Mouse (Mus musculus) retina, postnatal 7 days (tissue): ENCODE data around the gene Ndc1.
A peak's percentile ranks its signal among the peaks of the same experiment; 100 is the strongest.
"Not testable (repeated sequence)": the region's sequence is repeated elsewhere in the genome, so short reads cannot be mapped to it uniquely, and the experiment has no call there.

Experiments
- DNase-seq: peaks from one replicate; pipeline ENCODE4 v3.0.0-alpha.2; 2012; ENCODE audit warnings: low read depth, low spot score

Gene Ndc1

DNA sequence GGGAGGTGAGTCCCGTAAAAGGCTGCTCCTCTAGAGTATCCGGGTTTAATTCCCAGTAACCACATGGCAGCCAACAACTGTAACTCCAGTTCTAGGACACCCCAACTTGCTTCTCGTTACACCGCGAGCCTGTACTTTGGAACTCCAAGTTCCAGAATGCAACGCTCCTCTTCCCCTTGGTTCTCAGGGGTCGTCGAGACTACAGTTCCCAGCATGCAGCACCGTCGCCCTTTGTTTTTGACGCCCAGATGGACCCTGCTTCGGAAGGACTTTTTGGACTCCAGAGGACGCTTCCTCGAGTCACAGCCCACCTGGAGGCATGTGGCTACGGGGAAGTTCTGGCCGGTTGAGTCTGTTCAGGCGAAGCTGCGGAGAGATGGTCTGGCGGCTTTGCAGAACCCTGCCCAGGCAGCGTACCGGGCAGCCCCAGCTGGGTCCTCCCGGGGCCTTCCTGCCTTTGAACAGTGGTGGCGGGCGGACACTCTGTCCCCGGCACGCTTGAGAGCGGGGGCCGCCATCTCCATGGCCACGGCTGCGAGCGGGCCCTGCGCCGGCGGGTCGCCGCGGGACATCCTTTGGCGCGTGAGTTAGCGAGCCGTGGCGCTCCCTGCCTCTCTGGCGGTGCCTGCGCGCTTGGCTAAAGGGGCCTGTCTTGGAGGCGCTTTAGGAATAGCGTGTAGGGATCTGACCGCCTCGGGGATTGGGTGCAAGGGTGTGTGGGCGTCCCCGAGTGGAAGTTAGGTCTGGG lies at the start of gene Ndc1:
Ndc1 (plus strand) TSS at position 218 of the 748 bp plus-strand sequence.
- peak; percentile 80 for DNase-seq

GRCm38 (mm10) chr4:107318646-107319045 lies 48.9 kb upstream of the Ndc1 start:
- DNase-seq = no peak

- DNase-seq = no peak
Observed at GRCm38 (mm10) chr4:107321041-107321440, 46.5 kb upstream of the Ndc1 start.

GRCm38 (mm10) chr4:107323113-107323512 lies 44.5 kb upstream of the Ndc1 start:
- no peak for DNase-seq

GRCm38 (mm10) chr4:107328530-107328929 lies 39.1 kb upstream of the Ndc1 start:
- DNase-seq = no peak

- no peak for DNase-seq
Observed at GRCm38 (mm10) chr4:107333514-107333913, 34.1 kb upstream of the Ndc1 start.

DNA sequence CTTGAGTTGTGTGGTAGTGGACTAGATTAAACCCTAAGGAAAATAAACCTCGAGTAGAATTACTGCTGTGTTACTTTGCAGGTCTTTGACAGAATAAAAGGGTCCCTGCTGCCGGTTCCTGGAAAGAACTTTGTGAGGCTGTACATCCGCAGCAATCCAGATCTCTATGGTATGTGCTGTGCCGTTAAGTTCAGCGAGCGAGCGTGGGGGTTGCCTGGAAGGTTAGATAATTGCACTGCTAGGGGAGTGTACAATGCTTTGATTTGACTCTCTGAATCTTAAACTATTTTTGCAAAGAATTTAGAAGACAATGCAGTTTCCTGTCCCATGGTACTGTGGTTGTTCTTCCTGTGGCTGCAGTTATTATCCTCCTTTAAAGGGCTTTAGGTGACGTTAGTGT lies 31.2 kb upstream of the Ndc1 start:
- no peak for DNase-seq

DNA sequence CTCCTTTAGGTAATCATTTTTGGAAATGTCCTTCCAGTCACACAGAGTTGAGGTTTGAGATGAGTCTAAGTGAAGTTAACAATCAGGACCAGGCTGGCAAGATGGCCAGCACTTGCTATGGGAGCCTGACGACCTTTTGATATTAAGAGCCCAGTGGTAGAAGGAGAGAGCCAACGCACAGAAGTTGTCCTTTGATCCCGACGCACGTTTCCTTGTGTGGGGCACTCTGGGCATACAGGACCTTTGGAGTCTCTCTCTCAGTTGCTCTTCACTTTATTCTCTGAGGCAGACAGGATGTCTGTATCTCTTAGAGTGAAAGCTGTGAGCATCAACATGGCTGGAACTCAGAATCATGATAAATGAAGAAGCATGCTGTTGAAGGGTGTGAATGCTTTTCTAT lies 30.1 kb upstream of the Ndc1 start:
- DNase-seq = no peak

DNA sequence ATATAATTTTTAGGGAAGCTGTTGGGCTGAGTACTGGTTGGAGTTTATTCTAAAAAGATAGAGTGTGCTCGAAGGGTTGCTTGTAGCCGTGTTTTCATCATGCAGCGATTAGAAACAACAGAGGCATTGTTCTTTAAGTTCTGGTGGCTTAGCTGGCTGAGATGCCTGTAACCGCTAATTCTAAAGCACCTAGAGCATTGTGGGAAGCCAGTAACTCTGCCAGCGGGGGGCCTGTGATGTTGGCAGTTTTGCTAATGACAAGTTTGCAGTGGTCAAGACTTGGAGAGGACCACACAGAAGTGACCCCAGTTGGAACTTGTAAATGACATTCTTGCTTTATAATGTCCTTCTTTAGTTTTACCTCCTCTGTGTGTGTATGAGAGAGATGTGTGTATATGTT lies 26.2 kb upstream of the Ndc1 start:
- DNase-seq = peak; percentile 16

DNA sequence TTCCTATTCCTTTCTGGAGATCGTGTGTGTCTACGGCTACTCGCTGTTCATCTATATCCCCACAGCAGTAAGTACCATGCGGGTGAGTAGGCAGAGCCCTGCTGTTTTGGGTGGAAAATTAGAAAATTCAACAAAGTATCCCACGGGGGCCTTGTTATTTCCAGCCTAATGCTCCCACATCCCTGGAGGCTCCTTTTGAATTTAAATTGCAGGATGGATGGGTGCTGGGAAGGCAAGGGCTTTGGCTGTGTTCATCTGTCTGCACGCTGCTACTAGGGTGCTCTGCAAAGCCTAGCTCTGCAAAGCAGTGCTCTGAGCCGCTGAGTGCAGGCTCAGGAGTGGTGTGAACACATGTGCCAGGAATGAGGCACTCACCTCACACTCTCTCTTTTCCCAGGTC lies 23.0 kb upstream of the Ndc1 start:
- no peak for DNase-seq

GRCm38 (mm10) chr4:107347221-107347620 lies 20.4 kb upstream of the Ndc1 start:
- DNase-seq = no peak

- DNase-seq = no peak
Observed at GRCm38 (mm10) chr4:107348529-107349310, 18.9 kb upstream of the Ndc1 start.

- peak; percentile 53 for DNase-seq
Observed at GRCm38 (mm10) chr4:107349311-107350008, 18.1 kb upstream of the Ndc1 start.

- no peak for DNase-seq
Observed at GRCm38 (mm10) chr4:107351368-107351767, 16.2 kb upstream of the Ndc1 start.

DNA sequence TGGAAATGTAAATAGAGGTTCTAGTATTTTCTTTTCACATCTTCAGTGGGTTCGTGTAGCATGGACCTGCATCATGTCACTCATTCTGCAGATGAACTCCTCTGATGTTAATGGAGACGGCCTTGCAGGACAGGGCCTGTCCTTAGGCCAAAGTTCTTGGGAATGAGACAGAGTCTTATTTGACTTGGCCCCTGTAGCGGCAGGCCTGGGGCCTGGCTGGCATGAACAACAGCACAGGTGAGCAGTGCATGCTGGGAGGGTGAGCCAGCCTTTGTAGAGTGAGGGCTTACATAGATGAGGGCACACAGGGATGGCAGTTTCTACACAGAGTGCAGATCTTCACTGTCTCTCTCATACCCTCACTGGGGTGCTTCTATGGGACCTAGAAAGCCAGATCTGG lies 14.0 kb upstream of the Ndc1 start:
- no peak for DNase-seq

DNA sequence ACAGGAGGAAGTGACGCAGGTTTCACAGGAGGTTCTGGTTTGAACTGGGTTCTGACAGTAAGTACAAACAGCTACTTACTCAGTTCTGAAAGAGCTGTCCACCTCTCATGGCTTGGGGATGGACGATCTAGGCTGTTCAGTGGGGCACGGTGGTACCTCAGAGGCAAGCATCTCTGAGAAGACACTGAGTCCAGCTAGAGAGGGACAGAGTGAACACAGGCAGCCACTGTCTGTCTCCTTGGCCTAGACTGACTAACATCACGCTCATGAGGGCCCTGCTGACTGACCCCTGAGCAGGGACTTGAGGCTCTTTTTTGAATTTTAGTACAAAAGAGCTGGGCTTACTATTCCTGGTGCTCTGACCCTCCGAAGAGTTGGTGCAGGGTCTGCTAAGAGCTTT lies 13.5 kb upstream of the Ndc1 start:
- no peak for DNase-seq

GRCm38 (mm10) chr4:107354543-107354942 lies 13.0 kb upstream of the Ndc1 start:
- DNase-seq = no peak

GRCm38 (mm10) chr4:107357172-107357571 lies 10.4 kb upstream of the Ndc1 start:
- not testable (repeated sequence) for DNase-seq

- DNase-seq = no peak
Observed at GRCm38 (mm10) chr4:107358460-107358859, 9.1 kb upstream of the Ndc1 start.

DNA sequence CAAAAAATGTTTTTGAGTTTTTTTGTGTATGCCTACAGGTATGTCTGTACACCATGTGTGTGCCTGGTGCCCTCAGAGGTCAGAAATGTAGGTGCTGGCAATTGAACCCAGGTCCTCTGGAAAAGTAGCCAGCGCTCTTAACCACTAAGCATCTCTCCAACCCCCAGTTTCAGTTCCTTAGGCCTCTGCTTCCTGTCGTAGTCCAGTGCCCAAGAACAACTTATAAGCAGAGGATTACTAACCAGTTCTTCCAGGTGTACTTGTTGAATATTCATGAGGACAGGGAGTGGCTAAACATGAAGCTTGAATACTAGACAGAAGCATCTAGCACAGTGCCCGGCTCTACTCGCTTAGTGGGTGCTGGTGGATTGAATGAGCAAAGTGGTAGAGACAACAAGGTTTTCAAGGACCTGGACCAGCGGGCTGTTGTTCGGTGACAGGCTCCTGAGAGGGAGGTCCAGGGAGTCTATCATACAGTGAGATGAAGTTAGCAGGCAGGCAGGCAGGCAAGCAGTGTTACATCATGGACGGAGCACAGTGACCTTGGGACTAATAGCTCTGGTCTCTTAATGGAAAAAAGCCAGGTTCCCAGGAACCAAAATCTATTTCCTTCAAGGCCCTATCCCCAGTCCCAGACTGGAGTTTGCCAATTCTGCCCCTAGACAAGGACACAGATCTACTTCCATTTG lies 7.0 kb upstream of the Ndc1 start:
- DNase-seq = no peak

DNA sequence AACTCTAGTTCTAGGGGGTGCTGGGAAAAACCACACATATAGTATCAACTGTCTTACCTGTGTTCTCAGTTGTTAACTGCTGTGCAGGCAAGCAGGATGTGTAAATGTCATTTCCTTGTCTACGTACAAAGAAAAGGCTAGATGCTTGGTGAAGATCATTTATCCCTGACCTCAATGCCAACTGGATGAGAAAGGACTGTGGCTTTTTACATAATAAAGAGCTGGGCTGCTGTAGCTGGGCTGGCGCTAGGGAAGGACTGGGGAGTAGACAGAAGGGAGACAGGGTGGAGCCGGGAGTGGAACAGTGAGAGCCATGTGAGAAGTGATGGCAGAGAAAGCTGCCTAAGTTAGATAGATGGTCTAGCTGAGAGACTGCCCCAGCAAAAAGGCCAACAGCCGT lies 4.8 kb upstream of the Ndc1 start:
- DNase-seq = no peak

DNA sequence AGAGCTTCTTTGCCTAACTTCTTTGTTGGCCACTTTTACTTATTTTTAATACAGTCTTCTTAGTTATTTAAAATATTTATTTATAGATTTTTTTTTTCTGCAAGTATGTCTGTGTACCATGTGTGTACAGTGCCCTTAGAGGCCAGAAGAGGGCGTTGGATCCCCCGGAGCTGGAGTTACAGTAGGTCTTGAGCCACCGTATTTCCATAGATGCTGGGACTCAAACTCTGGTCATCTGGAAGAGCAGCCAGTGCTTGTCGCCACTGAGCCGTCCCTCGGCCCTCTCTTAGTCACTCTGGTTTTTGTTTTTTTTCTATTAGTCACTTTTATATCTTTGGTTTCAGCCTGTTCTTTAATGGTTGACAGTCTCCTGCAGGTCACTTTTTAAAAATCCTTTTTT lies 4.0 kb upstream of the Ndc1 start:
- DNase-seq = no peak
